Mouse (Mus musculus) liver, embryonic 12.5 days (tissue): Measurements from ENCODE around the gene Prdx5. TPM values are rescaled to one million over a fixed set of nuclear protein-coding genes. Genes with fewer than 3 reads are reported as not detected.

ENCODE experiments used
- ATAC-seq: fragments of 200-750 bp; cut with Nextera tagmentation; 2 replicates; pipeline ENCODE4 v1.8.0; 2017; ENCODE audit warnings: moderate number of reproducible peaks, mild to moderate bottlenecking, moderate library complexity
- H3K27ac ChIP-seq: fragments of 300-500 bp; sonication (generic); 2 replicates; pipeline ENCODE4 v1.5.1; 2016; ENCODE audit warnings: mild to moderate bottlenecking
- H3K27me3 ChIP-seq: fragments of 300-500 bp; sonication (generic); replicated peaks from 2 replicates; pipeline ENCODE4 v1.6.1; 2016; ENCODE audit warnings: mild to moderate bottlenecking, moderate library complexity
- H3K36me3 ChIP-seq: fragments of 300-500 bp; sonication (generic); 2 replicates; pipeline ENCODE4 v1.6.1; 2016; ENCODE audit warnings: mild to moderate bottlenecking, moderate library complexity
- H3K4me1 ChIP-seq: fragments of 300-500 bp; sonication (generic); 2 replicates; pipeline ENCODE4 v1.6.1; 2016
- H3K4me2 ChIP-seq: fragments of 300-500 bp; sonication (generic); 2 replicates; pipeline ENCODE4 v1.6.1; 2016; ENCODE audit warnings: mild to moderate bottlenecking, moderate library complexity
- H3K4me3 ChIP-seq: fragments of 300-500 bp; sonication (generic); 2 replicates; pipeline ENCODE4 v1.5.1; 2016; ENCODE audit warnings: mild to moderate bottlenecking, moderate library complexity
- H3K9ac ChIP-seq: fragments of 300-500 bp; sonication (generic); 2 replicates; pipeline ENCODE4 v1.6.1; 2016; ENCODE audit warnings: mild to moderate bottlenecking, moderate library complexity
- H3K9me3 ChIP-seq: fragments of 300-500 bp; sonication (generic); replicated peaks from 2 replicates; pipeline ENCODE4 v1.6.1; 2016; ENCODE audit warnings: mild to moderate bottlenecking, moderate library complexity
- WGBS: fragments of 180-500 bp; shearing (Covaris S2); methylation state at CpG from one replicate; pipeline ENCODE4 v1.1.7; 2016; ENCODE audit not compliant: insufficient replicate concordance; 5-methylcytosine and 5-hydroxymethylcytosine counted together
- microRNA-seq: library from miRNA; unstranded; fragments of <30 nt; microRNA quantifications from one replicate; pipeline ENCODE4, GENCODE M21; 2017
- polyA plus RNA-seq: library from polyadenylated mRNA; unstranded; fragments of >200 nt; fragmentation: Nextera tagmentation; extraction: Ambion mirVana; gene quantifications from 2 replicates; pipeline ENCODE4 v1.2.1, GENCODE M21; 2016

Prdx5 gene
- polyA plus RNA-seq, 1 experiment from 2014 or later = 94.2 TPM

DNA sequence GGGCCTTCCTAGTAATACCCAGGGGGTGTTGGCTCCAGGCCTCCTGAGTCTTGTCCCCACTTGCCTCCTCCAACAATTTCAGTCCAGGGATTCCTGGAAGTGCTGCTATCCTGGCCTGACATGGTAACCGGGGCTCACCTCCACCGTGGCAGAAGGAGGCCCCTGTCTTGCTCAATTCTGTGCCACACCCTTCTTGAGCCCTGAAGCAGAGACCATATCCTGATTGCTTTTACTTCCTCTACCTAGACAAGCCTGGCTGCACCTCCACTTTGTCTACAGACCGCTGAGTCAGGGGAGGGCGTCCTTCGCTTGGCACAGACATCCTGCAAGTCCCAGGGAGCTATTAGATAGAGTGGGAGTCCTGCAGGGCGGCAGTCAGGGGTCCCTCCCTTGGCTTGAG lies 49.2 kb downstream of the Prdx5 start:
- WGBS = 42% methylated on average over 6 of the region's 6 CpGs
- no peak overlapping the region for H3K4me2 ChIP-seq

DNA sequence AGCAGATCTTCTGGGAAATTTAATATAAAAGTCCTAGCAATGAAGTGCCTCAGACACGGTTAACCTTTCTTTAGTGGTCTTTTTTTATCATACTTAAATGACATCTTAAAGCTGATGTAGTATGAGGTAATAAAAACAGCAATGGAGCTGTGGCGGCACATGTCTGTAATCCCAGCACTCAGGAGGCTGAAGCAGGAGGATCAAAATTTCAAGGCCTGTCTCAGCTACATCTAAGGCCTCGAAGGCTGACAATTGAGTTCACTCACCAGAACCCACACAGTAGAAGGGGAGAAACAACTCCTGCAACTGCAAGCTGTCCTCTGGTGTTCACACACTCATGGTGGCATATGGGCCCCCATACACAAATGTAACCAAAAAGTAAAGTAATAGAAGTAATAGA lies 49.9 kb downstream of the Prdx5 start:
- WGBS = 74% methylated on average over 3 of the region's 3 CpGs
- no peak overlapping the region for H3K9ac ChIP-seq
- 0 out of 2 replicates have a peak, but pooled peaks cover 3% of the 10 kb centered on the region for H3K27me3 ChIP-seq
- no peak overlapping the region for H3K4me3 ChIP-seq
- H3K36me3 ChIP-seq = no peaks in the 10 kb centered on the region
- H3K27ac ChIP-seq = no peak overlapping the region
- no peak for ATAC-seq
- H3K4me2 ChIP-seq = no peak overlapping the region
- no peaks in the 10 kb centered on the region for H3K9me3 ChIP-seq
- H3K4me1 ChIP-seq = peaks cover 37% of the 10 kb centered on the region

More for the DNA sequence above, 49.2 kb downstream of the Prdx5 start:
- Histone ChIP-seq H3K36me3 (no peaks in the 10 kb centered on the region), H3K27ac (no peak overlapping the region), H3K27me3 (0 out of 2 replicates have a peak, but pooled peaks cover 3% of the 10 kb centered on the region), H3K4me3 (no peak overlapping the region), H3K9ac (no peak overlapping the region), H3K9me3 (no peaks in the 10 kb centered on the region), H3K4me1 (peaks cover 30% of the 10 kb centered on the region)
- no peak for ATAC-seq

- no peaks in the 10 kb centered on the region for H3K36me3 ChIP-seq
- H3K27ac ChIP-seq = no peak overlapping the region
- no peak overlapping the region for H3K4me2 ChIP-seq
- H3K4me3 ChIP-seq = no peak overlapping the region
- peaks cover 42% of the 10 kb centered on the region for H3K4me1 ChIP-seq
- no peaks in the 10 kb centered on the region for H3K9me3 ChIP-seq
- no peak for ATAC-seq
- 0 out of 2 replicates have a peak, but pooled peaks cover 8% of the 10 kb centered on the region for H3K27me3 ChIP-seq
- WGBS = 73% methylated on average over 2 of the region's 2 CpGs
- H3K9ac ChIP-seq = no peak overlapping the region
These were observed 50.8 kb downstream of the Prdx5 start for GRCm38 (mm10) chr19:6859032-6859651.

GRCm38 (mm10) chr19:6858031-6858430 lies 51.9 kb downstream of the Prdx5 start, which contains the start of gene Ccdc88b:
Gene Ccdc88b (minus strand): TSS chr19:6858211.
- H3K27ac ChIP-seq = peak within 1 kb of the TSS; percentile 5; the same call in 1 of the 2 replicates
- peak within 1 kb of the TSS; percentile 34; the same call in 1 of the 2 replicates for H3K9ac ChIP-seq
- H3K4me2 ChIP-seq = peak within 1 kb of the TSS; percentile 42
- 0 out of 2 replicates have a peak, but pooled peaks have one; percentile 33 for ATAC-seq
- 0 out of 2 replicates have a peak, but pooled peaks cover 9% of the 10 kb centered on the region for H3K27me3 ChIP-seq
- no peaks in the 10 kb centered on the region for H3K9me3 ChIP-seq
- peak within 1 kb of the TSS; percentile 6 for H3K4me3 ChIP-seq
- 10% methylated on average over 7 of the region's 7 CpGs for WGBS
- no peaks in the 10 kb centered on the region for H3K36me3 ChIP-seq
- peaks cover 42% of the 10 kb centered on the region for H3K4me1 ChIP-seq

DNA sequence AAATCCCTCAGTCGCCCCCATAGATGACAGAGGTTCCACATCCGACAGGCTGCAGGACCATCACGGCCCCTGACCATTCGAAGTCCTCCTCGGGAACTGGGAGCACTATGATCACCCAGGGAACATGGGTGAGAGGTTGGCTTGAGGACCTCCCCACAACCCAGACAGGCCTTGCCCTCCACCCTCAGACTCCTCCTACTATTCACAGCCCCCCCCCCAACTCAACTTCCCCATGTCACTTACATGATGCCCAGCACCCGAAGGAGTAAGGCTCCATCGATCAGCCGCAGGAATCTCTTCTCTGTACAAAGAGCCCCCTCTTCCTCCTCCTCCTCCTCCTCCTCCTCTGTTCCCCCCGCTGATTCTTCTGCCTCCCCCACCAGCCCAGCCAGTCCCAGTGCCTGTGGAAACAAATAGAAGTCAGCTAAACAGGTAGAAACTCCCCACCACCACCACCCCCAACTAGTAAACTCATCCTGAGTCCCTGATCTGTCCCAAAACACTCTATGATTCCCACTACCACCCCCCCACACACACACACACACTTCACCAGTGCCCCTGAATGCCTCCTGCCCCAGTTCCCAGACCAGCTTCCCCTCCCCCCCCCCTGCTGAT lies 52.4 kb downstream of the Prdx5 start:
- WGBS = 37% methylated on average over 9 of the region's 9 CpGs
- Histone ChIP-seq H3K9me3 (no peaks in the 10 kb centered on the region), H3K9ac (peak overlapping the region; percentile 34; the same call in 1 of the 2 replicates), H3K36me3 (no peaks in the 10 kb centered on the region), H3K4me2 (peak overlapping the region; percentile 42), H3K4me3 (peak overlapping the region; percentile 6), H3K27ac (peak overlapping the region; percentile 5; the same call in 1 of the 2 replicates), H3K27me3 (0 out of 2 replicates have a peak, but pooled peaks cover 9% of the 10 kb centered on the region), H3K4me1 (peaks cover 42% of the 10 kb centered on the region)
- ATAC-seq = 0 out of 2 replicates have a peak, but pooled peaks have one; percentile 3

DNA sequence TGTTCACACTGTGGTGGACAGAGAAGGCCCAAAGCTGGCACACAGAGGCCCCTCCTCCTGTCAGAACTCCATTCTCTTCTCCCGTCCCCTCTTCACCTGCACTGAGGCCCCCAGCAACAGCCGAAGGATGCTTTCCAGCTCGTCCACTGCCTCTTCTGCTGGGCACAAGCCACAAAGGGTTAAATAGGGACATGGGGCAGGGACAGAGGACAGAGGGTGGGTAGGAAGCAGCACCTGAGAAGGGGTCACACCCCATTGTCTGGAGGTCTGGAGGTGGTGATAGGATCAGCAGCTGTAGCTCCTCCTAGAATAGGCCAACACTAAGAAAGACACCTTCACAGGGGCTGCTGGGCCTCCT lies 52.9 kb downstream of the Prdx5 start:
- WGBS = 45% methylated on average over 3 of the region's 3 CpGs
- H3K27ac ChIP-seq = no peak overlapping the region
- H3K4me3 ChIP-seq = peak overlapping the region; percentile 6; the same call in 1 of the 2 replicates
- H3K4me1 ChIP-seq = peaks cover 42% of the 10 kb centered on the region
- H3K9me3 ChIP-seq = no peaks in the 10 kb centered on the region
- ATAC-seq = no peak
- H3K36me3 ChIP-seq = no peaks in the 10 kb centered on the region
- H3K4me2 ChIP-seq = peak overlapping the region; percentile 42
- no peak overlapping the region for H3K9ac ChIP-seq
- 0 out of 2 replicates have a peak, but pooled peaks cover 9% of the 10 kb centered on the region for H3K27me3 ChIP-seq

Small RNAs within 50 kb of the gene (microRNA-seq; reads per million reads assigned to microRNA genes)
- gene Mir6990 = 1.1 reads per million

Other genes with a start within 250 kb of the Prdx5 start
- 8.5 and 8.7 TPM in 2 replicates for gene Rps6ka4, start 69.5 kb downstream of the Prdx5 start, polyA plus RNA-seq
- gene Ccdc88b, start 51.9 kb downstream of the Prdx5 start, polyA plus RNA-seq = 2.8 and 3.3 TPM in 2 replicates
- 115 TPM in 2 replicates for gene Trmt112, start 408 bp downstream of the Prdx5 start, polyA plus RNA-seq
- 6.5 and 6.8 TPM in 2 replicates for gene Esrra, start 11.7 kb upstream of the Prdx5 start, polyA plus RNA-seq
- 0.80 and 0.93 TPM in 2 replicates for gene Catsperz, start 15.3 kb upstream of the Prdx5 start, polyA plus RNA-seq
- 0.05 TPM in 1 of 2 replicates, not detected in the other for gene Kcnk4, start 24.4 kb upstream of the Prdx5 start, polyA plus RNA-seq
- 36.4 and 37.6 TPM in 2 replicates for gene Bad, start 31.8 kb upstream of the Prdx5 start, polyA plus RNA-seq
- 8.8 and 9.9 TPM in 2 replicates for gene Gpr137, start 32.4 kb upstream of the Prdx5 start, polyA plus RNA-seq
- 153 and 155 TPM in 2 replicates for gene Ppp1r14b, start 64.9 kb upstream of the Prdx5 start, polyA plus RNA-seq
- gene Plcb3, start 66.4 kb upstream of the Prdx5 start, polyA plus RNA-seq = 13.6 and 14.4 TPM in 2 replicates
- 91.7 and 92.0 TPM in 2 replicates for gene Fkbp2, start 70.4 kb upstream of the Prdx5 start, polyA plus RNA-seq
- gene Vegfb, start 77.5 kb upstream of the Prdx5 start, polyA plus RNA-seq = 23.2 and 23.3 TPM in 2 replicates
- gene Dnajc4, start 82.5 kb upstream of the Prdx5 start, polyA plus RNA-seq = 12.1 and 12.7 TPM in 2 replicates
- gene Nudt22, start 86.0 kb upstream of the Prdx5 start, polyA plus RNA-seq = 10.0 and 11.9 TPM in 2 replicates
- gene Trpt1, start 86.0 kb upstream of the Prdx5 start, polyA plus RNA-seq = 2.2 and 2.5 TPM in 2 replicates
- 135 and 147 TPM in 2 replicates for gene Fermt3, start 109.4 kb upstream of the Prdx5 start, polyA plus RNA-seq
- gene Stip1, start 129.9 kb upstream of the Prdx5 start, polyA plus RNA-seq = 218 and 230 TPM in 2 replicates
- 6.4 and 7.6 TPM in 2 replicates for gene Macrod1, start 146.7 kb upstream of the Prdx5 start, polyA plus RNA-seq
- 0.23 TPM in 2 replicates for gene Flrt1, start 195.6 kb upstream of the Prdx5 start, polyA plus RNA-seq